Mouse (Mus musculus) hindbrain, embryonic 10.5 days (tissue): ENCODE measurements around the gene BC005537. TPM values are rescaled to one million over a fixed set of nuclear protein-coding genes. Genes with fewer than 3 reads are reported as not detected.
"Not testable (repeated sequence)": the region's sequence is repeated elsewhere in the genome, so short reads cannot be mapped to it uniquely, and the experiment has no call there.

Experiments
- DNase-seq: peaks from one replicate; pipeline ENCODE4 v3.0.0-alpha.2; 2017; ENCODE audit warnings: low spot score
- H3K27ac ChIP-seq: fragments of 300-500 bp; sonication (generic); 2 replicates; pipeline ENCODE4 v1.5.1; 2016; ENCODE audit warnings: mild to moderate bottlenecking, moderate library complexity
- H3K27me3 ChIP-seq: fragments of 300-500 bp; sonication (generic); 2 replicates; pipeline ENCODE4 v1.6.1; 2016; ENCODE audit warnings: mild to moderate bottlenecking; ENCODE audit not compliant: poor library complexity, insufficient read depth, severe bottlenecking
- H3K36me3 ChIP-seq: fragments of 300-500 bp; sonication (generic); 2 replicates; pipeline ENCODE4 v1.6.1; 2016; ENCODE audit warnings: mild to moderate bottlenecking, moderate library complexity
- H3K4me1 ChIP-seq: fragments of 300-500 bp; sonication (generic); replicated peaks from 2 replicates; pipeline ENCODE4 v1.6.1; 2016; ENCODE audit warnings: mild to moderate bottlenecking
- H3K4me3 ChIP-seq: fragments of 300-500 bp; sonication (generic); 2 replicates; pipeline ENCODE4 v1.5.1; 2016; ENCODE audit warnings: mild to moderate bottlenecking, moderate library complexity
- H3K9me3 ChIP-seq: fragments of 300-500 bp; sonication (generic); 2 replicates; pipeline ENCODE4 v1.6.1; 2016; ENCODE audit warnings: mild to moderate bottlenecking, moderate library complexity
- WGBS: fragments of 180-500 bp; shearing (Covaris S2); methylation state at CpG from one replicate; pipeline ENCODE4 v1.1.7; 2016; 5-methylcytosine and 5-hydroxymethylcytosine counted together
- polyA plus RNA-seq: library from polyadenylated mRNA; unstranded; fragments of >200 nt; fragmentation: Nextera tagmentation; extraction: Ambion mirVana; gene quantifications from 2 replicates; pipeline ENCODE4 v1.2.1, GENCODE M21; 2016

BC005537 gene
- polyA plus RNA-seq, 1 experiment from 2014 or later: 10.9 TPM

GRCm38 (mm10) chr13:24832131-24832810 lies 30.8 kb downstream of the BC005537 start:
- peak overlapping the region; percentile 97 for H3K4me3 ChIP-seq
- H3K36me3 ChIP-seq: peaks cover 26% of the 10 kb centered on the region
- H3K4me1 ChIP-seq: peaks cover 28% of the 10 kb centered on the region
- 5% methylated on average over 21 of the region's 21 CpGs for WGBS
- no peak for DNase-seq
- no peaks in the 10 kb centered on the region for H3K9me3 ChIP-seq
- peak overlapping the region; percentile 97 for H3K27ac ChIP-seq
- H3K27me3 ChIP-seq: no peaks in the 10 kb centered on the region

DNA sequence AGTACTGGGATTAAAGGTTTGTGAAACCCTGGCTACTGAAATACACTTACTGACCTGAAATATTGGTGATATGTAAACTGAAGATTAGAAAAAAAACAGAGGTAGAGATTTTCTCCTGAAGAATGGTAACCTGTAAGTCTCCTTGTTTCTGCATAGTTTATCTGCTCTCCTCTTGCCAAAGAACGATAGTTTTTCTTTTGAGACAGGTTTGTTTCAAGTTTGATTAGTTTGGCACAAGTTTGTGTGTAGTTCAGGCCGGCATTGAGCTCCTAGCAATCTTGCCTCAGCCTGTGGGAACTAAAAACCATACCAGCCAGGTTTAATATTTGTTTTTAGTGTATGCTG lies 31.3 kb downstream of the BC005537 start:
- DNase-seq: no peak
- peak overlapping the region; percentile 97 for H3K4me3 ChIP-seq
- peaks cover 28% of the 10 kb centered on the region for H3K4me1 ChIP-seq
- 79% methylated on average over 2 of the region's 2 CpGs for WGBS
- H3K36me3 ChIP-seq: peaks cover 31% of the 10 kb centered on the region
- peak overlapping the region; percentile 97 for H3K27ac ChIP-seq
- H3K9me3 ChIP-seq: no peaks in the 10 kb centered on the region
- H3K27me3 ChIP-seq: no peaks in the 10 kb centered on the region

- H3K9me3 ChIP-seq, H3K27ac ChIP-seq, H3K4me3 ChIP-seq, H3K27me3 ChIP-seq, DNase-seq: not testable (repeated sequence)
- 94% methylated on average over 8 of the region's 8 CpGs for WGBS
- Histone ChIP-seq H3K4me1 (peaks cover 16% of the 10 kb centered on the region), H3K36me3 (peaks cover 74% of the 10 kb centered on the region)
Observed at GRCm38 (mm10) chr13:24837765-24838164, 36.3 kb downstream of the BC005537 start.

- Histone ChIP-seq H3K4me1 (peaks cover 8% of the 10 kb centered on the region), H3K9me3 (no peaks in the 10 kb centered on the region), H3K27me3 (no peaks in the 10 kb centered on the region), H3K4me3 (no peak overlapping the region), H3K27ac (no peak overlapping the region), H3K36me3 (peaks cover 70% of the 10 kb centered on the region)
- DNase-seq: no peak
- 78% methylated on average over 3 of the region's 3 CpGs for WGBS
Observed at GRCm38 (mm10) chr13:24839831-24840230, 38.4 kb downstream of the BC005537 start.

DNA sequence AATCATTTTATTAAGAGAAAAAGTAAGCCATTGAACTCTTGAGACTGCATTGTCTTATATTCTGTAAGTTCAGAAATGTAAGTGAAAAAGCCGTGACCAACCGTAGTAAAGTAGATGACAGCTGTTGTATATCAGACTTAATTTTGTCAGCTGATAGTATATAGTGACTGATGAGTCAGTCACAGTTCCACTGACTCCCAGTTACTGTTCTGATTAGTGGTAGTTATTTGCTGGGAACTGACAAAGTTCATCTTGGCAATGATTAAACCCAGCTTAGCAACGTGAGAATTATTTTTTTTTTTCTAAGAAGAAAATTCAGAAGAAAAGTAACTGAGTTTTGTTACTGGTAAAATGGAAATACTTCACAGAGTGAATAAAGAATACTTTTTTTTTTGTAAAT lies 40.2 kb downstream of the BC005537 start:
- peaks cover 56% of the 10 kb centered on the region for H3K36me3 ChIP-seq
- no peak overlapping the region for H3K4me3 ChIP-seq
- H3K27ac ChIP-seq: no peak overlapping the region
- peaks cover 13% of the 10 kb centered on the region for H3K4me1 ChIP-seq
- no peak for DNase-seq
- 96% methylated on average over 3 of the region's 3 CpGs for WGBS
- H3K9me3 ChIP-seq: no peaks in the 10 kb centered on the region
- no peaks in the 10 kb centered on the region for H3K27me3 ChIP-seq

- Histone ChIP-seq H3K27me3 (no peaks in the 10 kb centered on the region), H3K4me1 (peaks cover 13% of the 10 kb centered on the region), H3K36me3 (peaks cover 24% of the 10 kb centered on the region), H3K4me3 (peak within 1 kb of the TSS; percentile 60), H3K27ac (peak within 1 kb of the TSS; percentile 54), H3K9me3 (no peaks in the 10 kb centered on the region)
- DNase-seq: peak; percentile 73
- 12% methylated on average over 40 of the region's 40 CpGs for WGBS
Observed at GRCm38 (mm10) chr13:24844983-24845955, 43.8 kb downstream of the BC005537 start, which contains the start of gene D130043K22Rik. Gene D130043K22Rik, plus strand, starts transcription at chr13:24845135.

DNA sequence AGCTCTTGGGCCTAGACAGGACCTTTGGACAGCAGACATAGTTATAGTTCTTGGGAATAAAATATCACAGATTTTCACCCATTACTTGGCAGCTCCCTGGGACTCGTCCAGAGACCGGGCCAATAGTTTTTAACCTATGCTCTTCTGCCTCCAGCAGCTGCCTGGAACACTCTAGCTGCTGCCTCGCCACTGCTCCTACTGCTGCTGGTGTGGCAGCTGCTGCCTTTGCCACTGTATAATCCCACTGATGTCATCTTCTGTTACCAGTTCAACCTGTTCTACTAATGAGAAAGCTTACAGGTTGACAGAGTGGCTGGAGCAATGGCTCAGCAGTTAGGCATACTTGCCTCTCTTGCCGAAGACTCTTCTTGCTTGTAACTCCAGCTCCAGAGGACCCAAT lies 47.9 kb downstream of the BC005537 start:
- H3K4me3 ChIP-seq: no peak overlapping the region
- 82% methylated on average over 4 of the region's 4 CpGs for WGBS
- peaks cover 9% of the 10 kb centered on the region for H3K4me1 ChIP-seq
- no peak overlapping the region for H3K27ac ChIP-seq
- H3K27me3 ChIP-seq: no peaks in the 10 kb centered on the region
- H3K9me3 ChIP-seq: no peaks in the 10 kb centered on the region
- H3K36me3 ChIP-seq: no peaks in the 10 kb centered on the region
- no peak for DNase-seq

- no peaks in the 10 kb centered on the region for H3K9me3 ChIP-seq
- no peak for DNase-seq
- no peaks in the 10 kb centered on the region for H3K36me3 ChIP-seq
- H3K4me3 ChIP-seq: no peak overlapping the region
- no peak overlapping the region for H3K27ac ChIP-seq
- H3K4me1 ChIP-seq: no peaks in the 10 kb centered on the region
- H3K27me3 ChIP-seq: no peaks in the 10 kb centered on the region
- 82% methylated on average over 2 of the region's 2 CpGs for WGBS
Observed at GRCm38 (mm10) chr13:24851989-24852388, 50.5 kb downstream of the BC005537 start.

DNA sequence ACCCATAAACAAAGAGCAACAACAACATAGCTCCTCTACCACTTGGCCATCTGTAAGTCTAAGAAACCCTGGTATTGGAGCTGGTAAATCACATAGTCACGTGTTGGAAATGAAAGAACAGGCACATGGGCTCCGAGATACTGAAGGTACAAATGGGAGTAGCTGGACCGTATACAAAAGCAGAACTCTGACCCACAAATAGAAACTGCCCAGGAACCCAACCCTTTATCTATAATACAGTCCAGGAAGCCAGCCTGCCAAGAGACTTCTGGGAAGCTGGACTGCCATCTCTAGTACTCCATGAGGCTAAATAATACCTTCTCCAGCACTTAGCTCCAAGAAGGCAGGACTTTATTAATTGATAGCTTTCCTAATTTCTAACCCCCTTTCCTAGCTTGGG lies 51.1 kb downstream of the BC005537 start:
- 90% methylated on average over 3 of the region's 3 CpGs for WGBS
- no peak for DNase-seq
- Histone ChIP-seq H3K9me3 (no peaks in the 10 kb centered on the region), H3K4me1 (0 out of 2 replicates have a peak, but pooled peaks cover 2% of the 10 kb centered on the region), H3K27me3 (no peaks in the 10 kb centered on the region), H3K4me3 (no peak overlapping the region), H3K36me3 (no peaks in the 10 kb centered on the region), H3K27ac (no peak overlapping the region)

DNA sequence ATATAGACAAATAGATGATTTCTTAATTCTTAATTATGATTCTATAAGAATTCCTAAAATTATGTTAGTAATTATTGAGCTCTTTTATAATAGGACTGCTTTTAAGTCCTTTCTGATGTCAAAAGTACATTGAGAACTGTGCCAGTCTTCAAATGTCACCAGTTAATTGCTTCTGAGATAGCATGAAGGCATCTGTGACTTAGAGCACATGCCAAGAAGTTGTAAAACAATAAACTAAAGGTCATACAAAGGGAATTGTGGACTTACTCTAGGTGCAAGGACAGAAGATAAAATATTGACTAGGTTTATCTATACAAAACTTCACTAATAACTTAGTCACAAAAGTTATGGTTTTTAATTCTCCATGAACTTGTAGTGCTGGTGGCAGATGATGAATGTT lies 57.7 kb downstream of the BC005537 start:
- H3K36me3 ChIP-seq: no peaks in the 10 kb centered on the region
- no peaks in the 10 kb centered on the region for H3K27me3 ChIP-seq
- H3K4me3 ChIP-seq: no peak overlapping the region
- H3K9me3 ChIP-seq: no peaks in the 10 kb centered on the region
- 0 out of 2 replicates have a peak, but pooled peaks cover 2% of the 10 kb centered on the region for H3K4me1 ChIP-seq
- no peak for DNase-seq
- no peak overlapping the region for H3K27ac ChIP-seq

GRCm38 (mm10) chr13:24861084-24861483 lies 59.6 kb downstream of the BC005537 start:
- no peaks in the 10 kb centered on the region for H3K9me3 ChIP-seq
- no peak overlapping the region for H3K4me3 ChIP-seq
- no peak for DNase-seq
- H3K27ac ChIP-seq: no peak overlapping the region
- H3K4me1 ChIP-seq: 0 out of 2 replicates have a peak, but pooled peaks cover 2% of the 10 kb centered on the region
- H3K27me3 ChIP-seq: no peaks in the 10 kb centered on the region; the same call in 1 of the 2 replicates
- 82% methylated on average over 12 of the region's 12 CpGs for WGBS
- H3K36me3 ChIP-seq: no peaks in the 10 kb centered on the region

DNA sequence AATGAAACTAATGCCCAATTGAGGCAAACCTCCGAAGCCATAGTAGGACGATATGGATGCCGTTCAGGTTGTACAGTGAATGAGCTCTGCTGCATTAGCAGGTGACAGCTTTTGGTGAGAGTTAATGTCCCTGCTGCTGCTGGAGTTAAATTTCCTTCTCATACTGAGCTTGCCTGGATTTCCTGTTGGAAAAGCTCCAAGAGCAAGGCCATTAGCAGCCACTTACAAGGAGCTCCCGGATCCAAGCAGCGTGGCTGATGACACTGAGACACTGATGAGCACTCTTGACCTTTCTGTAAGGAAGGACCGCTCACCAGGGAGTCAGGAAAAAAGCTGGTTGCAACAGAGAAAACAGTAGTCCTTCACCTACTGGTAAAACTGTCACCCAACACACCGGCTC lies 60.6 kb downstream of the BC005537 start:
- Histone ChIP-seq H3K27ac (no peak overlapping the region), H3K4me3 (no peak overlapping the region), H3K27me3 (no peaks in the 10 kb centered on the region; the same call in 1 of the 2 replicates), H3K9me3 (no peaks in the 10 kb centered on the region), H3K4me1 (peaks cover 9% of the 10 kb centered on the region), H3K36me3 (no peaks in the 10 kb centered on the region)
- DNase-seq: no peak
- 87% methylated on average over 7 of the region's 7 CpGs for WGBS

GRCm38 (mm10) chr13:24862520-24862919 lies 61.1 kb downstream of the BC005537 start:
- Histone ChIP-seq H3K36me3 (no peaks in the 10 kb centered on the region), H3K4me1 (peaks cover 9% of the 10 kb centered on the region), H3K9me3 (no peaks in the 10 kb centered on the region), H3K27ac (no peak overlapping the region), H3K4me3 (no peak overlapping the region), H3K27me3 (no peaks in the 10 kb centered on the region; the same call in 1 of the 2 replicates)
- peak; percentile 19 for DNase-seq
- 65% methylated on average over 7 of the region's 7 CpGs for WGBS
